Mouse (Mus musculus) testis, adult 2 months (tissue): ENCODE data around the gene Cdca4. TPM values are rescaled to one million over a fixed set of nuclear protein-coding genes. Genes with fewer than 3 reads are reported as not detected.

Experiments used
- H3K27ac ChIP-seq: fragments of 200-500 bp; 2 replicates; pipeline ENCODE4 v1.5.1; 2012; ENCODE audit warnings: low read depth, low read length; ENCODE audit not compliant: control insufficient read depth, insufficient read depth
- H3K27me3 ChIP-seq: fragments of 200-500 bp; 2 replicates; pipeline ENCODE4 v1.6.1; 2012; ENCODE audit warnings: mild to moderate bottlenecking, low read length, moderate library complexity; ENCODE audit not compliant: control insufficient read depth, insufficient read depth
- H3K36me3 ChIP-seq: fragments of 200-500 bp; 2 replicates; pipeline ENCODE4 v1.6.1; 2012; ENCODE audit warnings: mild to moderate bottlenecking, low read length; ENCODE audit not compliant: control insufficient read depth, insufficient read depth
- H3K4me1 ChIP-seq: fragments of 200-500 bp; 2 replicates; pipeline ENCODE4 v1.6.1; 2012; ENCODE audit warnings: low read length; ENCODE audit not compliant: control insufficient read depth, insufficient read depth
- H3K4me3 ChIP-seq: fragments of 200-500 bp; 2 replicates; pipeline ENCODE4 v1.5.1; 2012; ENCODE audit warnings: low read depth, mild to moderate bottlenecking, low read length, moderate library complexity, mixed read lengths; ENCODE audit not compliant: control insufficient read depth
- CTCF ChIP-seq: fragments of 200-500 bp; IDR thresholded peaks from 2 replicates; pipeline ENCODE4 v1.5.1; 2012; ENCODE audit warnings: low read depth, mild to moderate bottlenecking, inconsistent platforms, low read length, moderate library complexity; ENCODE audit not compliant: control insufficient read depth, insufficient read depth, insufficient replicate concordance
- POLR2A ChIP-seq: fragments of 200-500 bp; IDR thresholded peaks from 2 replicates; pipeline ENCODE4 v1.6.1; 2012; ENCODE audit warnings: low read depth, mild to moderate bottlenecking, inconsistent platforms, low read length, moderate library complexity; ENCODE audit not compliant: control insufficient read depth
- polyA plus RNA-seq: library from polyadenylated mRNA; depleted of rRNA; stranded (reverse); fragments of >200 nt; gene quantifications from 2 replicates; pipeline ENCODE4 v1.2.3, GENCODE M21; 2012

Cdca4 gene
- polyA plus RNA-seq, 1 experiment = 23.7 TPM

DNA sequence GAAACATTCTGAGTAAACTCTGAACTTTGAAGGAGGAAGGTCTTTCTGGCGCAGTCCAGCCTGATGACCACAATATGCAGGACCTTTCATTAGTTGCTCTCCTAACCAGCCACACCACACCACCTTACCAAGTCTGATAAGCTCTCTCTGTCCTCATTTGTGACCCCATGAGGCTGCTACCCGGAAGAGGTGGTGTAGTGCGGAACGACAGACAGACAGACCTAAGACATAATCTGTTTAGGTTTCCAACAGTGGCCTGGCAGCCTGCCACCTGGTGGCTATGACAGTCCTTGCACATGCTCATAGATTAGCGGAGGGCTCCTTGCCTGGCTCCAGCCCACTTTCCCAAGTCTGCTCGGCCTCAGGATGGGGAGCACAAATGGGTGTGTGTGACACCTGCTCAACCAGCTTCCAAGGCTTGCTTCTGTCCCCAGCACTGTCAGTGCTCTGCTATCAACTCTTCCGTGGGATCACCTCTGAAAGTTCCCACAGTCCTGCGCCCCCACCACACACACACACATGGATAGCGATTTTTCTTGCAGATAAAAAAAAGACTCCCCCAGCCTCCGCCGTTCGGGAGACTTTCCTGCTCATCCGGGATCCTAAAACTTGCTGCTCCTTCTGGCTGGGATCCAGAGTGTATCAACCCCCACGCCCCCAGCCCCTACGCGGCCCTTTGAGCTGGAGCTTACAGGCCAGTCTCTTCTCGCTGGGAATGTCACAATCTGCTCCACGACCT is 44.4 kb upstream of the Cdca4 start:
- peak; percentile 64; the same call in 1 of the 2 replicates for TF ChIP-seq CTCF
- TF ChIP-seq POLR2A = no peak
- H3K27me3 ChIP-seq = peaks cover 2% of the 10 kb centered on the region; the same call in 1 of the 2 replicates
- peaks cover 21% of the 10 kb centered on the region for H3K4me1 ChIP-seq
- peak overlapping the region; percentile 79 for H3K4me3 ChIP-seq
- no peak overlapping the region for H3K27ac ChIP-seq
- H3K36me3 ChIP-seq = no peaks in the 10 kb centered on the region

DNA sequence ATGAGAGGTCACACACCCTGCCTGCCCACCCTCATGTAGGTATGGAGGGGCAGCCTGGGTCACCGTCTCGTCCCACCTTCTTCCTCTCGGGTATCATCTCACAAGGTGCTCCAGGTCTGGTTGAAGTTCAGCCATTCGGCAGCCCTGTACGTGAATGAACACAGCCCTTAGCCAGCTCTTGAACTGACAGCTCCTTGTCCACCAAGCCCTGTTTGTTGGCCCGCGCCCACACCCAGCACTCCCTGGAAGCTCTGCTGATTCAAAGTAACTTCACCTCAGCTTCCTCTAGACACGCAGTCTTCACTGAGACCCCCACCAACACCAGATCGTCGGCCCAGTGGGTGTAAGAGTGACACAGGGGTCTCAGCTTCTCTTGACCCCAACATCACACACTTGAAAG is 43.8 kb upstream of the Cdca4 start:
- TF ChIP-seq POLR2A (no peak), CTCF (no peak)
- H3K4me3 ChIP-seq = no peak overlapping the region
- no peak overlapping the region for H3K27ac ChIP-seq
- no peaks in the 10 kb centered on the region for H3K36me3 ChIP-seq
- peaks cover 2% of the 10 kb centered on the region; the same call in 1 of the 2 replicates for H3K27me3 ChIP-seq
- H3K4me1 ChIP-seq = peaks cover 21% of the 10 kb centered on the region

DNA sequence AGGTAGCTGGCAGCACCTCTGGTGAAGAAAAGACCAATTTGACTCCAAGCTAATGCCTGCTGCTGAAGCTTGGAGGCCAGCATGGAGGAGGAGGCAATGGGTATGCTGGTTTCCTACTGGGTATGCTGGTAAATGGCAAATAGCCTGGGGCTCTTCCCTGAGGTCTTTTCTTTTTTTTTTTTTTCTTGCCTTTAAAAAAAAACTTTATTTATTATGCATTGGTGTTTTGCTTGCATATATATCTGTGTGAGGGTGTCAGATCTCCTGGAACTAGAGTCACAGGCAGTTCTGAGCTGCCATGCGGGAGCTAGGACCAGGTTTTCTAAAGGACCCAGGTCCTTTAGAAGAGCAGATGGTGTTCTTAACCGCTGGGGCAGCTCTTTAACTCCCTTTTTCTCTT is 42.0 kb upstream of the Cdca4 start:
- Histone ChIP-seq H3K4me3 (no peak overlapping the region), H3K36me3 (no peaks in the 10 kb centered on the region), H3K27ac (no peak overlapping the region), H3K4me1 (peaks cover 14% of the 10 kb centered on the region; the same call in 1 of the 2 replicates), H3K27me3 (no peaks in the 10 kb centered on the region; the same call in 1 of the 2 replicates)
- TF ChIP-seq POLR2A (no peak), CTCF (no peak)

DNA sequence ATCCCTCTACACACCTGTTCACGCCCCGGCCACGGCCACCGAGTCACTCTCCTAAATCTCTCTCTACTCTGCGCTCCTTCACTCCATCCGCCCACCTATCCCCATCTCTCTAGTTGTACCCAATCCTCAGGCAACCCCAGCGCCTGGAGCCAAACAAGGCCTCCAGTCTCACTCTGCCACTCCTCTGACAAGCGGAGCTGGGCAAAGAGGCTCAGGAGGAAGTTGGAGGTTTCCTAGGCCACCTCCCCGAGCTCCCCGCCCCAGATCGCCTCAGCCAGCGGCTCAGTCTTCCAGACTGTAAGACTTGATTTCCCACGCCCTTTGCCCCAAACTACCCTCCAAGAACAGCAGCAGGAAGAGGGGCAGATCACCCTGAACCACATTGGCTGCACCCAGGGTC is 41.6 kb upstream of the Cdca4 start:
- H3K4me1 ChIP-seq = peaks cover 11% of the 10 kb centered on the region; the same call in 1 of the 2 replicates
- TF ChIP-seq POLR2A = no peak
- TF ChIP-seq CTCF = no peak
- no peak overlapping the region for H3K4me3 ChIP-seq
- H3K36me3 ChIP-seq = no peaks in the 10 kb centered on the region
- H3K27ac ChIP-seq = no peak overlapping the region
- H3K27me3 ChIP-seq = no peaks in the 10 kb centered on the region; the same call in 1 of the 2 replicates

DNA sequence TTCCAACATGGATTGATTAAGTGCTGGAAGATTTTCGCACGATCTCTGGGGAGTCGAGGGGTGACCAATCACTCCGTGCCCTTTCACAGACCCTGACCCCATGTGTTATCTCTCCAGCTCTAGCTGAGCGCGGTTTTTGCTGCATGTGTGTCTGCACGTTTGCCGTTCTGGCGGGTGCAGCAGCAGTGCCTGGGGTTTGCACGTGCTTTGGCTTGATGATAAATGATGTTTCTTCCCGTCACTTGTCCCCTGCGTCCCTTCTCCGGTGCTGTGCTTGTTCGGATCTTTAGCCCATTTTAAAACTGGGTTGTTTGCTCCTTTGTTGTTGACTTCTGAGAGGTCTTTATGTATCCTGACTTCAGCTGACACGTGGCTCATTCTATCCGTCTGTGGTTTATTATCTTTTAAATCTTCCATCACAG is 40.6 kb upstream of the Cdca4 start:
- TF ChIP-seq CTCF = no peak
- Histone ChIP-seq H3K27me3 (no peaks in the 10 kb centered on the region), H3K27ac (no peak overlapping the region), H3K36me3 (no peaks in the 10 kb centered on the region), H3K4me3 (no peak overlapping the region), H3K4me1 (peaks cover 11% of the 10 kb centered on the region; the same call in 1 of the 2 replicates)

DNA sequence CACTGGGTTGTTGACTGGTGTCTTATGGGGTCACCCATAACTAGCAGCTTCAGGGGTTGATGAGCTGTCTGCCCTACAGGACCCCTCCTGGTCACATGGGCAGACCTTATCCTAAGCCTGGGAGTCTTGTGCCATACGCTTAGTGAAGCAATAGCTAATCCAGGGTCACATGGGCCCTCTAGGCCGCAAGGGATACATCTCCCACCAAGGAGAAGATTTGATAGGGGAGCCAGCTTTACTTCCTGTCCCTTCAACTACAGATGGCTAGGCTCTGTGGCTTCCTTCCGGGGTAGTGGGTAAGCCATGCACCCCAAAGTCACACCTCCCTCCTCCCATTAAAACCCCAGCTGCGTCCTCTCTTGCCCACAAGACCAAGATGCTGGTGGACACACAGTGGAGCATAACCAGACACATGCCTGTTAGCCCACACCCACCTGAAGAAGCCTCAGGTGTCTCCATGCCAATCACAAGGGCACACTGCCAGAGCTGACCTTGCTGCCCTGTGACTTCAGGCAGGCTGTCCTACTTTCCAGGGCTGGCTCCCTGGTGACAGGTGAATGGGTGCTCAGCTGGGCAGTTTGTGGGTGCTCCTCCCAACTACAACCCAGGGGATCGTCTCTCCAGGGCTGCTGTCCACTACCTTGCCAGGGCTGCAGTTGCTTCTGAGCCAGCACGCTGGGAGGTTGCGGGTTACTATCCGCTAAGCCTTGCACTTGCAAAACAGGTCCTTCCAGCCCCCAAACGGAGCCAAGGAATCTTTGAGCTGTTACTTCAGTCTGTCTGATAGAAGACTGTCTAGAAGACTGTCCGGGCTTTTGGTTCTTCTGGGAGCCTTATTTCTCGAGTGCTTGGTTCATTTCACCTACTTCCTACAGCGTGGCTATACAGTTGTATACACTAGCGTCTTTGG is 39.2 kb upstream of the Cdca4 start, which contains the start of gene Gpr132:
Gene Gpr132, minus strand, starts transcription at position 51 of the 910 bp plus-strand sequence.
- Histone ChIP-seq H3K27me3 (no peaks in the 10 kb centered on the region), H3K4me1 (peaks cover 7% of the 10 kb centered on the region; the same call in 1 of the 2 replicates), H3K36me3 (no peaks in the 10 kb centered on the region), H3K27ac (no peak within 1 kb of the TSS), H3K4me3 (no peak within 1 kb of the TSS)
- no peak for TF ChIP-seq POLR2A
- no peak for TF ChIP-seq CTCF
